Mouse (Mus musculus) stomach, embryonic 15.5 days (tissue): ENCODE results near the gene Pdlim3. TPM values are rescaled to one million over a fixed set of nuclear protein-coding genes. Genes with fewer than 3 reads are reported as not detected.

ENCODE experiments used
- ATAC-seq: fragments of 200-750 bp; cut with Nextera tagmentation; 2 replicates; pipeline ENCODE4 v1.8.0; 2017; ENCODE audit warnings: low read depth, moderate number of reproducible peaks, moderate TSS enrichment; ENCODE audit not compliant: insufficient read depth, low FRiP score
- H3K27ac ChIP-seq: fragments of 300-500 bp; sonication (generic); 2 replicates; pipeline ENCODE4 v1.5.1; 2015; ENCODE audit warnings: mild to moderate bottlenecking, inconsistent platforms
- H3K27me3 ChIP-seq: fragments of 300-500 bp; sonication (generic); replicated peaks from 2 replicates; pipeline ENCODE4 v1.6.1; 2015; ENCODE audit warnings: inconsistent platforms
- H3K36me3 ChIP-seq: fragments of 300-500 bp; sonication (generic); 2 replicates; pipeline ENCODE4 v1.6.1; 2015; ENCODE audit warnings: inconsistent platforms
- H3K4me1 ChIP-seq: fragments of 300-500 bp; sonication (generic); 2 replicates; pipeline ENCODE4 v1.6.1; 2015; ENCODE audit warnings: inconsistent platforms
- H3K4me2 ChIP-seq: fragments of 300-500 bp; sonication (generic); 2 replicates; pipeline ENCODE4 v1.6.1; 2015; ENCODE audit warnings: mild to moderate bottlenecking, inconsistent platforms
- H3K4me3 ChIP-seq: fragments of 300-500 bp; sonication (generic); replicated peaks from 2 replicates; pipeline ENCODE4 v1.5.1; 2015; ENCODE audit warnings: inconsistent platforms
- H3K9ac ChIP-seq: fragments of 300-500 bp; sonication (generic); 2 replicates; pipeline ENCODE4 v1.6.1; 2015; ENCODE audit warnings: inconsistent platforms
- H3K9me3 ChIP-seq: fragments of 300-500 bp; sonication (generic); 2 replicates; pipeline ENCODE4 v1.6.1; 2016; ENCODE audit warnings: inconsistent platforms
- WGBS: fragments of 180-500 bp; shearing (Covaris S2); methylation state at CpG from one replicate; pipeline ENCODE4 v1.1.7; 2015; 5-methylcytosine and 5-hydroxymethylcytosine counted together
- polyA plus RNA-seq: library from polyadenylated mRNA; unstranded; fragments of >200 nt; fragmentation: Nextera tagmentation; extraction: Ambion mirVana; gene quantifications from 2 replicates; pipeline ENCODE4 v1.2.1, GENCODE M21; 2015

The Pdlim3 gene
- polyA plus RNA-seq, 1 experiment from 2014 or later = 146 TPM

DNA sequence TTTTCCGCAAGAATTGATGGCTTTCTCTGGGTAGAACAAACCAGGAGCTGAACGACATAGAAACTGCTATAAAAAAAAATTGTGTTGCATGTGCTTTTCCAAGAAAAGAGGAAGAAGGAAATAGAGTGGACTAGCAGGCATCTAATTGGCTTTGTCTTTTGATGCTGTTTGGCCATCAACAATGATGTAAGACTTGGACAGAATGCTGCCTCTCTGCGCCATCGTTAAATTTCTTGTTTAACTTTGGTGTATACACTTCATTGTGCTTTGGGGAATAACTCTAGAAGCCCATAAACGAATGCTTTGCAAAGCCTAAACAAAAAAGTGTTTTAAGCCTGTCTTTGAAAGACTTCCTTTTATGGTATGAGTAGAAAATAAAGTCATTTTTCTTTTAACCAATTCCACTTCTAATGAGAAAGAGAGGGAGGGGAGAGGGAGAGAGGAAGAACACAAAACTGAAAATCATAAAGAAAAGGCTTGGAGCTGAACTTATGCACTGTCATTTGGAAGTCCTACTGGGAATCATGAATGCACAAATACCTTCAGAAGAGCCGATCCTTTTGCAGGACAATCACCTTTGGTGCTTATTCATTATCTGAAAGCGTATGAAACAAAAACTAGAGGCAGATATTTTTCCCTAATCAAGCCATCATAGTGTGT, 20.5 kb downstream of the Pdlim3 start:
- Histone ChIP-seq H3K27ac (no peak overlapping the region), H3K9me3 (no peaks in the 10 kb centered on the region), H3K27me3 (no peaks in the 10 kb centered on the region), H3K4me3 (no peak overlapping the region), H3K36me3 (no peaks in the 10 kb centered on the region), H3K9ac (no peak overlapping the region), H3K4me2 (no peak overlapping the region), H3K4me1 (no peaks in the 10 kb centered on the region)
- WGBS = 59% methylated on average over 7 of the region's 7 CpGs
- no peak for ATAC-seq

DNA sequence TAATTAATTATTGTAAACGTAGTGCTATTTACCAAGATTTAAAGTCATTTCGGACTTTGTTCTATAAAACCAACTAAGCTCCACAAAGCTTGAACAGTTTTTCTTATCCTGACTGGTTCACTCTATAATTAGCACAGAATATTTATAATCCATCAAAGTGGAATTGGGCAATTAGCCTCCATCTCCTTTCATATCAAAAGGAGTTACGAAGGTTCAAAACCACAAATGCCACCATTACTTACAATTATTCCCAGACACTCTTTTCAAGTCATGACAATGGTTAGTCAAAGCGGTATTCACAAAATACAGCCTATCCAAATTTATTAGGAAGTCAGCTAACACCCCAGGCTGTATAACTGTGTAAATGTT, 21.0 kb downstream of the Pdlim3 start:
- 84% methylated on average over 4 of the region's 4 CpGs for WGBS
- no peaks in the 10 kb centered on the region for H3K27me3 ChIP-seq
- H3K9ac ChIP-seq = no peak overlapping the region
- H3K27ac ChIP-seq = no peak overlapping the region
- H3K4me1 ChIP-seq = no peaks in the 10 kb centered on the region
- no peaks in the 10 kb centered on the region for H3K36me3 ChIP-seq
- no peak overlapping the region for H3K4me3 ChIP-seq
- no peaks in the 10 kb centered on the region for H3K9me3 ChIP-seq
- no peak overlapping the region for H3K4me2 ChIP-seq
- ATAC-seq = no peak

DNA sequence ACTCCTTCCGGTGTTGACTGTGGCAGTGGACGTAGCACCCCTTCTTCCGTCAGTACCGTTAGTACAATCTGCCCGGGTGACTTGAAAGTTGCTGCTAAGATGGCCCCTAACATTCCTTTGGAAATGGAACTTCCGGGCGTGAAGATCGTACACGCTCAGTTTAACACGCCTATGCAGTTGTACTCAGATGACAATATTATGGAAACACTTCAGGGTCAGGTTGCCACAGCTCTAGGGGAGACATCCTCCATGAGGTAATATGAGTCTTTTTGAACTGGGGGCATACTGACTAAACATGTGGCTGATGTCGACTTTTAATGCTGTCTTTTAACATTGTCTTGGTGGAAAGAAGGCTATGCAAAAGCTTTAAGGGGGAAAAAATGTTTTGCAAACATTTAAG, 28.4 kb downstream of the Pdlim3 start:
- Histone ChIP-seq H3K9ac (no peak overlapping the region), H3K4me2 (no peak overlapping the region), H3K4me1 (peaks cover 4% of the 10 kb centered on the region; the same call in 1 of the 2 replicates), H3K4me3 (no peak overlapping the region), H3K27me3 (no peaks in the 10 kb centered on the region), H3K27ac (0 out of 2 replicates have a peak overlapping the region, but pooled peaks have one; percentile 11), H3K36me3 (no peaks in the 10 kb centered on the region), H3K9me3 (no peaks in the 10 kb centered on the region)
- WGBS = 80% methylated on average over 11 of the region's 11 CpGs
- no peak for ATAC-seq

DNA sequence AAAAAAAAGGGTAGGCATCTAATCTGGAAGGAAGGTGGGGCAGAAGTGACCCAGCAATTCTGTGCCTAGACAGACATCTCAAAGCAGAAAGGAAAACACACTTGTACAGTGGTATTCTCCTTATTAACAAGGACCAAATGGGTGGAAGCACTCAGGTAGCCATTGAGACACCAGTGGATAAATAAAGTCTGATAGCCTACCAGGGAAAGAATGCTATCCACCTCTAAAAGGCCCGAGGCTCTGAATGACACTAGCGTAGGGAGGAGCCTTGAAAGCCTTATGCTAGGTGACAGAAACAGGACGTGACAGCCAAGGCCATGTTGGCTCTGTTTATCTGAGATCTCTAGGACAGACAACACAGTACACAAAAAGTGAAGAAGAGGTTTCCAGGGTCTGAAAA, 31.2 kb downstream of the Pdlim3 start:
- Histone ChIP-seq H3K4me3 (no peak overlapping the region), H3K9ac (no peak overlapping the region), H3K36me3 (no peaks in the 10 kb centered on the region), H3K9me3 (no peaks in the 10 kb centered on the region), H3K27me3 (no peaks in the 10 kb centered on the region), H3K4me2 (no peak overlapping the region), H3K27ac (peak overlapping the region; percentile 26; the same call in 1 of the 2 replicates), H3K4me1 (peaks cover 4% of the 10 kb centered on the region; the same call in 1 of the 2 replicates)
- 74% methylated on average over 3 of the region's 3 CpGs for WGBS
- no peak for ATAC-seq

DNA sequence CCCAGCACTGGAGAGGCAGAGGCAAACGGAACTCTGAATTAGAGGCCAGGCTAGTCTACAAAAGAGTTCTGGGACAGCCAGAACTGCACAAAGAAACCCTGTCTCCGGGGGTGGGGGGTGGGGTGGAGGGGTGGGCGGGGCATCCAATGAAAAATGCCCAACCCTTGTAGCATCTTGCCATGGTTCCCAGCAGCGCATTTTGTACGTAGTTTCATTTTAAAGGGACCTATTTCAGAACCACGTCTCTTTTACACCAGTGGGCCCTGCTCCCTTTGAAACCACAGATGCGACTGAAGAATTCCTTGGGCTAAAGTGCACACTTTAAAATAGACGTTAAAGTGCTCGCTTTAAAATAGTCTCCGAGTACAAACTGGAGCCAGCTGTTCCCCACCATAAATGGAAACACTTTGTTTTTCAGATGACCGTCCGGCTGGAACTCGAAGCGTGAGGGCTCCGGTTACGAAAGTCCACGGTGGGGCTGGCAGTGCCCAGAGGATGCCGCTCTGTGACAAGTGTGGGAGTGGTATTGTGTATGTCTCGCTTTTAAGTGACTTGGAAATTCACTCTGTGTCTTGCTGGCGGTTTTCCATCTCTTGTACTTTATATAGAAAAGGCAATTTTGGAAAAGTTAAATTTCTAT, 31.9 kb downstream of the Pdlim3 start:
- Histone ChIP-seq H3K36me3 (no peaks in the 10 kb centered on the region), H3K4me1 (peaks cover 4% of the 10 kb centered on the region; the same call in 1 of the 2 replicates), H3K9me3 (no peaks in the 10 kb centered on the region), H3K27me3 (no peaks in the 10 kb centered on the region), H3K4me3 (no peak overlapping the region), H3K9ac (no peak overlapping the region), H3K27ac (peak overlapping the region; percentile 26; the same call in 1 of the 2 replicates), H3K4me2 (no peak overlapping the region)
- no peak for ATAC-seq
- 64% methylated on average over 20 of the region's 20 CpGs for WGBS

DNA sequence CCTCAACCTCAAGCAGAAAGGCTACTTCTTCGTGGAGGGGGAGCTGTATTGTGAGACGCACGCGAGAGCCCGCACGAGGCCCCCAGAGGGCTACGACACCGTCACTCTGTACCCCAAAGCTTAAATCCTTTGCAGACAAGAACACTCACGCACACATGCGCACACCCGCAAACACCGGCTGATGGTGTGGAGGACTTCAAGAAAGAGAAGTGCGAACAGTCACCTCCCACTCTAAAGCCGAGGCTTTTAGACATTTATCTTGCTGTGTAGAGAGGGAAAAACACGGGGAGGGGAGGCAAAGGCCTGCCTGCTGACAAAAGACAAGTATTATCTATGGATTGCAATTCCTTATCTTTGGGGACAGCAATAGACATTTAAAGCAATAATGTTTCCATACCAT, 33.6 kb downstream of the Pdlim3 start:
- Histone ChIP-seq H3K9ac (no peak overlapping the region), H3K4me1 (peaks cover 4% of the 10 kb centered on the region; the same call in 1 of the 2 replicates), H3K4me3 (no peak overlapping the region), H3K27me3 (no peaks in the 10 kb centered on the region), H3K36me3 (no peaks in the 10 kb centered on the region), H3K9me3 (no peaks in the 10 kb centered on the region), H3K4me2 (no peak overlapping the region), H3K27ac (no peak overlapping the region)
- WGBS = 80% methylated on average over 15 of the region's 15 CpGs
- ATAC-seq = no peak

DNA sequence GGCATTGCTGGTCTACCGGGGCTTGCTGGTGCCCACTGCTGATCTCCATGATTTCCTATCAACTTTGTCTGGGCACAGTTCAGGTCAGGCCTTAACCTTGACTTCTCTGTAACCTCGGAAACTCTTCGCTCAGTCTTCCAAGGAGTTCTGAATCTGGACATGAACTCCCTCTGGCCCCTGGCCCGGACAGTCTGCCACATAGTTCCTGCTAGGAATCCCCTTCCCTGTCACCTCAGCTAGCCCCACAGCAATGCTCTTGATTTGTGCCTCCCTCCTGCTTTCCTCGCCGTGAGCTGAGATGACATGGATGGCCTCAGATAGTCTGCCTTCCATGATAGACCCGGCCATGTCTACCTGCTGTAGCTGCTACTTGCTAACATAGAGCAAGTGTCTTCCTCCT, 35.1 kb downstream of the Pdlim3 start:
- Histone ChIP-seq H3K27me3 (no peaks in the 10 kb centered on the region), H3K36me3 (no peaks in the 10 kb centered on the region), H3K4me1 (peaks cover 4% of the 10 kb centered on the region; the same call in 1 of the 2 replicates), H3K9ac (no peak overlapping the region), H3K27ac (no peak overlapping the region), H3K4me2 (no peak overlapping the region), H3K4me3 (no peak overlapping the region), H3K9me3 (no peaks in the 10 kb centered on the region)
- no peak for ATAC-seq
- 88% methylated on average over 7 of the region's 7 CpGs for WGBS

DNA sequence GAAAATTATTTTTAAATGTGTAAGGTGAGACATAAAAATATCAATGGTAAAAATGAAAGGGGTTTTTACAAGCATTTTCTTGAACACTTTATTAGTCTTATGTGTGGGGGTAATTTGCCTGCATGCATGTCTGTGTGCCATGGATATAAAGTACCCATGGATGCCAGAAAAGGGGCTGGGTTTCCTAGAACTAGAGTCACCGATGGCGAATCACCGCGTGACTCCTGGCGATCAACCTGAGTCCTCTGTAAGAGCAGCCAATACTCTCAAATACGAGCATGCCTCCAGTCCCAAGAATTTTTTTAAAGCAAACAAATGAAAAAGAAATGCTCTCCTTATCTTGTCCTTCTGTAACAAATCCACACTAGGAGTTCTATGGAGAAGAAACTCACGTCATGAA, 36.9 kb downstream of the Pdlim3 start:
- no peaks in the 10 kb centered on the region for H3K36me3 ChIP-seq
- H3K4me3 ChIP-seq = no peak overlapping the region
- no peak for ATAC-seq
- H3K9me3 ChIP-seq = no peaks in the 10 kb centered on the region
- H3K27me3 ChIP-seq = no peaks in the 10 kb centered on the region
- H3K27ac ChIP-seq = no peak overlapping the region
- no peaks in the 10 kb centered on the region for H3K4me1 ChIP-seq
- WGBS = 93% methylated on average over 7 of the region's 7 CpGs
- H3K9ac ChIP-seq = no peak overlapping the region
- H3K4me2 ChIP-seq = no peak overlapping the region

DNA sequence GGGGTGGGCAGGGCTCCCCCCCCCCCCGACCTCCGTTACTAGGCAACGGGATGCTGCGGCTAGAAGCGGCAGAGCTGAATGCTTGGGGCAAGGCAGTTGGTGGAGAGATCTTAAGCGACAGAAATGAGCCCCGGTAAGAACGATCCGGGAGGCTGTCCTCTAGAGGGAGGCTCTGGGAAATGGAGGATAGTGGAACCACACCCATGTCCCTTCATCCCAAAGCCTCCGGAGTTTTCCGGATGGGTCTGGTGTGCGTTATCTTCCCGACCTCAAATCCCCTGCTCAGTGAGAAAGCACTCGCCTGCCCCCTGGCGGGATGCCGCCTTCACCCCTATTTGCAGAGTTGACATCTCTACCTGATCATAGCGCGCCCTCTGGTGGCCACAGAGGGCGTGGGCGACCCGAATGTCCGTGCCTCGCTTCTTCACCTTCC, 49.3 kb downstream of the Pdlim3 start, which contains the start of gene Ccdc110:
Gene Ccdc110, plus strand, starts transcription at position 38 of the 433 bp plus-strand sequence.
- WGBS = 5% methylated on average over 23 of the region's 23 CpGs
- peak; percentile 83; the same call in 1 of the 2 replicates for ATAC-seq
- Histone ChIP-seq H3K27ac (no peak within 1 kb of the TSS), H3K4me3 (peak within 1 kb of the TSS; percentile 26), H3K4me1 (no peaks in the 10 kb centered on the region), H3K9me3 (no peaks in the 10 kb centered on the region), H3K36me3 (no peaks in the 10 kb centered on the region), H3K4me2 (peak within 1 kb of the TSS; percentile 48), H3K27me3 (no peaks in the 10 kb centered on the region), H3K9ac (no peak within 1 kb of the TSS)

DNA sequence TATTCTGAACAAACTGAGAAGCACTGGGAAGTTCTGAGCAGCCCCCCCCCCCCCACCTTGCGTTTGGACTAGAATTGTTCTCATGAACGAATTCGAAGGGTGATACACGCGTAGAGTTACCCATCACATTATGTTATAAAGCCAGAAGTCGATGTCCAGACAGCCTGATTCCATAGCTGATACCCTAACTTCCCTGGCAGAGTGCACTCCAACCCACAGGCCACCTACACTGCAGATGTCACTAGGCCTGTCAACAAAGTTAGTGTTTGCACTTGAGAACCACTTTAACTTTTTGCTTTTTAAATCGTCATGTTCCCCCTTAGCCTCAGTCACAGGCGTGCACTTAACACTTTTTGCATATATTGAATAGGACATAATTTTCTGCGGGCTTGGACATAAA, 51.7 kb downstream of the Pdlim3 start:
- no peaks in the 10 kb centered on the region for H3K4me1 ChIP-seq
- no peak overlapping the region for H3K4me2 ChIP-seq
- no peak overlapping the region for H3K4me3 ChIP-seq
- H3K27me3 ChIP-seq = no peaks in the 10 kb centered on the region
- no peaks in the 10 kb centered on the region for H3K9me3 ChIP-seq
- H3K27ac ChIP-seq = no peak overlapping the region
- no peak for ATAC-seq
- no peaks in the 10 kb centered on the region for H3K36me3 ChIP-seq
- no peak overlapping the region for H3K9ac ChIP-seq
- 88% methylated on average over 9 of the region's 9 CpGs for WGBS

DNA sequence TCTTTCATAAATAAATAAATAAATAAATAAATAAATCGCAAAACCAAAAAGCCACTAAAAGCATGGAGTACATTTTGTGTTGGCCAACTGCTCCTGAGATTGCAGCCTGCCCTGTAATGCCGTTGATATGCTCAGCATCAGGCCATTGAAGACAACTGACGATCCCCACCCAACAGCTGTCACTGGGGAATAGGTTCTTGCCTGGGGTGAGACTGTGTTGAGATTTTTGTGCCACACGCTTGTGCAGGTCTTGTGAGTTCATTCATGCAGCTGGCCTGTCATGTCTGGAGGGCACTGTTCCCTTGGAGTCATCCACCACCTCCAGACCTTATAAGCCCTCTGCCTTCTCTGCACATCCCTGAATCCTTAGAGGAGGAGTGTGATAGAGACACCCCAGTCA, 61.0 kb downstream of the Pdlim3 start:
- no peak overlapping the region for H3K4me3 ChIP-seq
- no peak overlapping the region for H3K9ac ChIP-seq
- no peaks in the 10 kb centered on the region for H3K4me1 ChIP-seq
- no peak overlapping the region for H3K27ac ChIP-seq
- no peak overlapping the region for H3K4me2 ChIP-seq
- ATAC-seq = no peak
- no peaks in the 10 kb centered on the region for H3K36me3 ChIP-seq
- H3K9me3 ChIP-seq = no peaks in the 10 kb centered on the region
- 92% methylated on average over 4 of the region's 4 CpGs for WGBS
- no peaks in the 10 kb centered on the region for H3K27me3 ChIP-seq

DNA sequence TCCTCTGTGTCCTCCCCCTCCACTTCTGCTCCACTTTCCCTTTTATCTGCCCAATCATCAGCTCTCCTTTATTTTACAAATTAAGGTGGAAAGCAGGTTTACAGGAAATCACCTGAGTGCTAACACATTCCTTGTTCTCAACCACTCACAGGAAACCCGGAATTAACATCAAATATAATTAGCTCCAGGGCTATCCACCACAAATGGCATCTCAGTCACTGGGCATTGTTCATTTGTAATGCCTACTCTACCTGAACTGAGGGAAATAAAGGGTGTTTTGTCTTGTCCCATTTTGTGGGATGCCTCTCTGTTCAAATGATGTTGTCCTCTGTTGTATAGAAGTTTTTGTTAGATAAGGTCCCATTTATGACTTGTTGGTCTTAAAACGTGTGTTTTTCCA, 65.4 kb downstream of the Pdlim3 start:
- Histone ChIP-seq H3K9me3 (no peaks in the 10 kb centered on the region), H3K27ac (no peak overlapping the region), H3K4me3 (no peak overlapping the region), H3K9ac (no peak overlapping the region), H3K4me2 (no peak overlapping the region), H3K4me1 (no peaks in the 10 kb centered on the region), H3K27me3 (no peaks in the 10 kb centered on the region), H3K36me3 (no peaks in the 10 kb centered on the region)
- 64% methylated on average over 2 of the region's 2 CpGs for WGBS
- ATAC-seq = no peak
